Mouse (Mus musculus) stomach, postnatal 0 days (tissue): ENCODE data around the gene Nfkb1.

Source experiments
- CTCF ChIP-seq: IDR thresholded peaks from 2 replicates; pipeline ENCODE4 v1.5.1; 2016; ENCODE audit warnings: antibody characterized with exemption, low read depth, mild to moderate bottlenecking, moderate library complexity
- EP300 ChIP-seq: optimal IDR thresholded peaks from 2 replicates; pipeline ENCODE3; 2016; ENCODE audit warnings: antibody characterized with exemption

GRCm38 (mm10) chr3:135641623-135641915, 49.8 kb downstream of the Nfkb1 start:
- TF ChIP-seq CTCF (no peak), EP300 (no peak)
